Mouse (Mus musculus): ENCODE data around the gene Mgrn1.

- no peak for TF ChIP-seq CTCF (conservative IDR thresholded peaks at IDR 0.05; ENCODE audit: low read length)
- TF ChIP-seq POU5F1 (IDR thresholded peaks at IDR 0.05; ENCODE audit: borderline replicate concordance, low read length) = no peak
- TF ChIP-seq NANOG (IDR thresholded peaks at IDR 0.05; ENCODE audit: borderline replicate concordance, low read length) = no peak
Observed at GRCm38 (mm10) chr16:4978275-4979051, 92.4 kb downstream of the Mgrn1 start.
